Mouse (Mus musculus): ENCODE data around the gene Nt5c2. TPM values are rescaled to one million over a fixed set of nuclear protein-coding genes. Genes with fewer than 3 reads are reported as not detected.

The Nt5c2 gene
- polyA plus RNA-seq, 2 experiments from 2014 or later = 22.6 to 25.4 TPM

GRCm38 (mm10) chr19:46837290-46838079 lies 177.5 kb downstream of the Nt5c2 start:
- ATAC-seq = no peak

GRCm38 (mm10) chr19:46836085-46836484 lies 178.9 kb downstream of the Nt5c2 start:
- ATAC-seq = no peak

GRCm38 (mm10) chr19:46835339-46835738 lies 179.6 kb downstream of the Nt5c2 start:
- no peak for ATAC-seq

- ATAC-seq = no peak
These were observed 180.7 kb downstream of the Nt5c2 start for GRCm38 (mm10) chr19:46834301-46834700.

Other genes with a start within 250 kb of the Nt5c2 start
- not detected for gene Ina, start 455 bp downstream of the Nt5c2 start, polyA plus RNA-seq (2017; shearing (Covaris generic))
- 1 to 10 TPM; 6.5 to 8.6 TPM for gene Pcgf6, start 35.8 kb upstream of the Nt5c2 start, polyA plus RNA-seq (2017; shearing (Covaris generic))
- gene Taf5, start 52.6 kb upstream of the Nt5c2 start, polyA plus RNA-seq (2017; shearing (Covaris generic)) = 1 to 10 TPM; 1.9 to 2.9 TPM
- 100 to 1,000 TPM; 278 to 349 TPM for gene Usmg5, start 75.5 kb upstream of the Nt5c2 start, polyA plus RNA-seq (2017; shearing (Covaris generic))
- gene Pdcd11, start 75.6 kb upstream of the Nt5c2 start, polyA plus RNA-seq (2017; shearing (Covaris generic)) = 1 to 10 TPM; 6.5 to 7.7 TPM
- 10 to 100 TPM in 1 of 2 experiments, 1 to 10 TPM in 1; 7.6 to 14.4 TPM for gene Calhm2, start 123.1 kb upstream of the Nt5c2 start, polyA plus RNA-seq (2017; shearing (Covaris generic))
- gene Calhm1, start 129.1 kb upstream of the Nt5c2 start, polyA plus RNA-seq (2017; shearing (Covaris generic)) = not detected
- gene Calhm3, start 142.6 kb upstream of the Nt5c2 start, polyA plus RNA-seq (2017; shearing (Covaris generic)) = not detected
- gene Neurl1a, start 163.7 kb upstream of the Nt5c2 start, polyA plus RNA-seq (2017; shearing (Covaris generic)) = under 1 TPM in 1 of 2 experiments, not detected in 1; 0.32 TPM